Mouse (Mus musculus) midbrain, embryonic 11.5 days (tissue): ENCODE measurements at regions not wholly inside any gene's neighbourhood (a gene's known extent, or its start where the extent isn't known, plus 50 kb on each side); places are given as distances from the start of the nearest gene placed in this dataset.

Experiments used
- ATAC-seq: fragments of 200-750 bp; cut with Nextera tagmentation; 2 replicates; pipeline ENCODE4 v1.8.0; 2017; ENCODE audit warnings: moderate TSS enrichment, moderate library complexity; ENCODE audit not compliant: low FRiP score
- DNase-seq: peaks from one replicate; pipeline ENCODE4 v3.0.0; 2015; ENCODE audit warnings: low spot score; ENCODE audit errors: missing footprints
- H3K27ac ChIP-seq: fragments of 300-500 bp; sonication (generic); 2 replicates; pipeline ENCODE4 v1.5.1; 2014; ENCODE audit warnings: low read depth, low read length
- H3K27me3 ChIP-seq: fragments of 300-500 bp; sonication (generic); 2 replicates; pipeline ENCODE4 v1.6.1; 2014; ENCODE audit warnings: mild to moderate bottlenecking, low read length, moderate library complexity, mixed read lengths; ENCODE audit not compliant: control insufficient read depth, insufficient read depth
- H3K36me3 ChIP-seq: fragments of 300-500 bp; sonication (generic); 2 replicates; pipeline ENCODE4 v1.6.1; 2014; ENCODE audit warnings: mild to moderate bottlenecking, low read length, moderate library complexity, mixed read lengths; ENCODE audit not compliant: control insufficient read depth, insufficient read depth
- H3K4me1 ChIP-seq: fragments of 300-500 bp; sonication (generic); 2 replicates; pipeline ENCODE4 v1.6.1; 2014; ENCODE audit warnings: low read length; ENCODE audit not compliant: control insufficient read depth, insufficient read depth
- H3K4me2 ChIP-seq: fragments of 300-500 bp; sonication (generic); 2 replicates; pipeline ENCODE4 v1.6.1; 2014; ENCODE audit warnings: mild to moderate bottlenecking, moderate library complexity
- H3K4me3 ChIP-seq: fragments of 300-500 bp; sonication (generic); 2 replicates; pipeline ENCODE4 v1.5.1; 2014; ENCODE audit warnings: low read depth, low read length
- H3K9ac ChIP-seq: fragments of 300-500 bp; sonication (generic); 2 replicates; pipeline ENCODE4 v1.6.1; 2014; ENCODE audit warnings: low read length
- H3K9me3 ChIP-seq: fragments of 300-500 bp; sonication (generic); 2 replicates; pipeline ENCODE4 v1.6.1; 2016; ENCODE audit warnings: low read length; ENCODE audit not compliant: control insufficient read depth
- WGBS: fragments of 180-500 bp; shearing (Covaris S2); extraction: QIAGEN DNeasy Blood & Tissue Kit; methylation state at CpG from one replicate; pipeline ENCODE4 v1.1.7; 2014; 5-methylcytosine and 5-hydroxymethylcytosine counted together

DNA sequence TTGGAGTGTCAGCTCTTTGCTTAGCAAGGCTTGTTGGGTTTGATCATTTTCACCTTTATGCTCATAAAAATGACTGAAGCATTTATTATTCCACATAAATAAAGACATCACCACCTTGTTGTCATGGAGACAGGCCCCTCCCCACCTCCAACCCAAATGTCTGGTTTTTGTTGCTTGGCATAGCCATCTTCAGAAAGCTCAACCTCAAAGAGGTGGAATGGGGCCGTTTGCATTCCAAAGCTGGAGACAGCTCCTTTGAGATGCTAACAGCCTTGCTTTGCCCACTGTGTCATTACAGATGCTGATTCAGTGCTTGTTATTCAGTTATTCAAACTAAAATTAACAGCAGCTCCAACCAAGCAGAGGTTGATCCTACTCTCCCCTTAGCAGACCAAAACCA lies 51.9 kb upstream of the Lgalsl start:
- peaks cover 4% of the 10 kb centered on the region; the same call in 1 of the 2 replicates for H3K4me1 ChIP-seq
- DNase-seq, result no peak

DNA sequence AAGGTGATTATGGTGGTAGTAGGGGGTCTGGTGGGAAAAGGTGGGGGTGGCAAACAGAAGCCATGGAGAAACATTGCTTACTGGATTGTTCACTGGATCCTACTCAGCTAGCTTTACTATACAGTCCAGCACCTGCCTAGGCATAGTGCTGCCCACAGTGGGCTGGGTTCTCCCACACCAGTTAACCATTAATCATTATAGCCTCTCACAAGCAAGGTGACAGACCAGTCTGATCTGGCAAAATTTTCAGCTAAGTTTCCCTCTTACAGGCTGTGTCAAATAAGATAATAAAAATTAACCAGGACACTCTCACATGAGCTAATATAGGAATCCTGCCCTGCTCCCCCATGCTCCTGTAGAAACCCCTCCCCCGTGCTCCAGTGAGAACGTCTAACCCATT lies 53.1 kb upstream of the Lgalsl start:
- 87% methylated on average over 2 of the region's 2 CpGs for WGBS
- Histone ChIP-seq H3K4me3 (no peak overlapping the region), H3K9ac (no peak overlapping the region), H3K27ac (no peak overlapping the region), H3K4me1 (peaks cover 4% of the 10 kb centered on the region; the same call in 1 of the 2 replicates), H3K27me3 (no peaks in the 10 kb centered on the region), H3K4me2 (no peak overlapping the region), H3K9me3 (no peaks in the 10 kb centered on the region), H3K36me3 (no peaks in the 10 kb centered on the region)
- ATAC-seq, result no peak
- no peak for DNase-seq

More for the DNA sequence above, 51.9 kb upstream of the Lgalsl start:
- Histone ChIP-seq H3K4me3 (no peak overlapping the region), H3K4me2 (no peak overlapping the region), H3K27me3 (no peaks in the 10 kb centered on the region), H3K9ac (no peak overlapping the region), H3K36me3 (no peaks in the 10 kb centered on the region), H3K9me3 (no peaks in the 10 kb centered on the region), H3K27ac (no peak overlapping the region)
- ATAC-seq, result no peak
- WGBS, result 17% methylated on average over 1 of the region's 1 CpGs

DNA sequence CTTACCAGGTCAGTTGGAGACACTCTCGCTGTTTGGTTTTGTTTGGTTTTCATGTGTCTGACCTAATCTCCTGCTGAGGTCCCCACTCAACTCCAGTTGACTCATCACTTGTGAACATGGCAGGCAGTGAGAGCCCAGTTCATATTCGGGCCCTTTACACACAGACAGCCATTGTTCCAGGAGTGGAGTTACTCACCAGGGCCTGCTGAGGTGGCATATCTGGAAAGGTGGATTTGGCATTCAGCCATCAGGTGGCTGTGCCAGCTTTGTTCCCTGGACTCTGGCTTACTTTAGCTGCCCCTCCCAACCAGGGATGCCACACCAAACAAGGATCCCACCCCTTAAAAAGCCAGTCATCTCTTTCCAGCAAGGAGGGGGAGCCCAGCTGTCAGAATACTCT lies 56.2 kb upstream of the Lgalsl start:
- Histone ChIP-seq H3K4me3 (no peak overlapping the region), H3K4me2 (no peak overlapping the region), H3K36me3 (no peaks in the 10 kb centered on the region), H3K27me3 (no peaks in the 10 kb centered on the region), H3K27ac (no peak overlapping the region), H3K9me3 (no peaks in the 10 kb centered on the region), H3K4me1 (peaks cover 4% of the 10 kb centered on the region; the same call in 1 of the 2 replicates), H3K9ac (no peak overlapping the region)
- ATAC-seq, result no peak
- no peak for DNase-seq
- 91% methylated on average over 2 of the region's 2 CpGs for WGBS

DNA sequence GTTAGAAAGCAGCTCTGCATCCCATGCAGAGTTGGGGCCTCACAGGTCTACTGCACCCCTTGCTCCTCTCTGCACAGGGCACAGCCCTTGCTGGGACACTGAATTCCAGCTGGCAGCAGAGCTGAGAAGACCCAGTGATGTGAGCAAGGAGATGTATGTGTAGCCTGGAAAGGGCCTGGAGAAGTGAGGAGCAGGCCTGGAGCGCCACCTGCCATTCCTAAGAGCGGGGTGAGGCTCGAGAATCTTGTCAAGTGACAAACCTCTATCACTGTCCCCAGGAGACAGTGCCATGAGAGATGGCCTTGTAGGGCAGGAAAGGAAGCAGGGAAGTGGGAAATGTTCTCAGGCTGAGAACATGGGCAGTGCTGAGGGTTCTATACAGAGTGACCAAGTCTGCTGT lies 59.6 kb upstream of the Lgalsl start:
- DNase-seq, result no peak
- Histone ChIP-seq H3K4me3 (no peak overlapping the region), H3K4me1 (no peaks in the 10 kb centered on the region), H3K9me3 (no peaks in the 10 kb centered on the region), H3K27me3 (no peaks in the 10 kb centered on the region), H3K27ac (no peak overlapping the region), H3K9ac (no peak overlapping the region), H3K36me3 (no peaks in the 10 kb centered on the region), H3K4me2 (no peak overlapping the region)
- WGBS, result 70% methylated on average over 3 of the region's 3 CpGs
- ATAC-seq, result no peak

DNA sequence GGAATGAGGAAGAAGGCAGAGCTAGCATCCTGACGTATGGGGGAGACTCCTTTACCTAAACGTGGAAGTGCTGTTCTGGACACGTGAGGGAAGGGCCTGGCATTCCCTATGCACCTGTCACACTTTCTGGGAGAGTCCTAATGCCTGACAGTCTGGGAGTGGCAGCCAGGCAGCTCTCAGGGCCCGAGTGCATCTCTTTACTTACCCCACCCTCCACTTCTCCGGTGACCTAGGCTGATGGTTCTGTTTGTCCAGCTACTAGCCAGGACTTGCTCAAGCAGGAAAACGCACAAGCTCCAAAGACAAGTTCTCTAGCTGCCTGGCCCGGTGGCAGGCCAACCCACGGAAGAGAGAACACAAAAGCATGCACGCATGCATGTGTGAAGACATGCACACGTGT lies 60.9 kb upstream of the Lgalsl start:
- Histone ChIP-seq H3K4me1 (no peaks in the 10 kb centered on the region), H3K4me2 (no peak overlapping the region), H3K27ac (no peak overlapping the region), H3K27me3 (no peaks in the 10 kb centered on the region), H3K9ac (no peak overlapping the region), H3K36me3 (no peaks in the 10 kb centered on the region), H3K9me3 (no peaks in the 10 kb centered on the region), H3K4me3 (no peak overlapping the region)
- no peak for ATAC-seq
- no peak for DNase-seq
- WGBS, result 89% methylated on average over 10 of the region's 10 CpGs

DNA sequence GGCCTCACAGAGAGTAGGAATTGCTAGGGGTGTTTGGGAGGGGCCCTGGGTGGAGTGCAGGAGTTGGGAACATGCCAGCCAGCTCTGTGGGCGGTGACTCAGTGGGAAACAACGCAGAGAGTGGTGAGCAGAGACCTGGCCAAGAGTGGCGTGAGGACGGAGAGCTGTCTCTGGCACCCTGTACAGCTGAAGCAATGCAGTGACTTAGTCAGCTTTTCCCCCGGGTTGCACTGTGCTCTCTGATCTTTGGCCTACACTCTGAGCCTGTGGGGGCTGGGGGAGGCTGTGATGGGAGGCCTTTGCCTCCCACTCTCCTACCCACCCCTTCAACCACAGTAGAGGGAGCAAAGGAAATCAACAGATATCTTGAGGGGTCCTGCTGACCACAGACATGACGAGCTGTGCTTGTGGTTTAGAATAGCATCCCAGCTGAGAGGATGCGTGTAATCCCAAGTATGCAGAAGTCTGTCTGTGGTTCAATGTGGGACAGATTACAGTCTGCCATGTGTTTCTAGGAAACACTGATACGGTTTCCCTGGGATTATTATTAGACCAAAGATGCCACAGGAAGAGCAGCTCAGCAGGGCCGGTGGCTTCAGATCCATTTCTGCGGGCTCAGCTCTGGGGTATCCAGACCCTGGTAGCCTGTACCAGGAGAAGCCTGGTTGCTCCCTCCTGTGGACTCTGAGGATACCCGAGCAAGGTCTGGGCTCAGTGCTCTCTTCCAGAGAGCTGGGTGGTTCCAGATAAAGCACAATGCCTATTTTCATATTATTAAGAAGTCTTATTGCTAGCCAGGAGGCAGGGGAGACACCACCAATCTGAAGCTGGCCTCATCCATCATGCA lies 65.6 kb upstream of the Lgalsl start:
- H3K27me3 ChIP-seq, result no peaks in the 10 kb centered on the region
- 75% methylated on average over 11 of the region's 11 CpGs for WGBS
- no peak overlapping the region for H3K27ac ChIP-seq
- H3K9me3 ChIP-seq, result no peaks in the 10 kb centered on the region
- DNase-seq (no peak), ATAC-seq (no peak)
- H3K4me1 ChIP-seq, result no peaks in the 10 kb centered on the region
- H3K36me3 ChIP-seq, result no peaks in the 10 kb centered on the region
- no peak overlapping the region for H3K4me2 ChIP-seq
- no peak overlapping the region for H3K4me3 ChIP-seq
- H3K9ac ChIP-seq, result no peak overlapping the region

DNA sequence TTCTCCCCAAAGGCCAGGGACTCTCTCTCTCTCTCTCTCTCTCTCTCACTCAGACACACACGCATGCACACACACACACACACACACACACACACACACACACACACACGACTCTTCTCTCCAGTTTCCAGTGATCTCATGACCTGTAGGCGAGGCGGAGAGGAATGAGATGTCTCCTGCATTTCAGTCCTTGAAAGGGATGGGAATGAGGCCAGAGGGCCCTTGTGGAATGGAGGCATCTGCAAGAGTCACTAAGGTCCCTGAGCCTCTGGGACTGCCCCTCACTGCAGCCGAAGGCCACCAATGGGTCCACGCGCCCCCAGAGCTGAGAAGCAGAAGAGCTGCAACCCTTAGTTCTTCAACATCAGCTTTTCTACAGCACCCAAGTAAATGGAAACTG lies 66.6 kb upstream of the Lgalsl start:
- Histone ChIP-seq H3K4me2 (no peak overlapping the region), H3K36me3 (no peaks in the 10 kb centered on the region), H3K4me1 (no peaks in the 10 kb centered on the region), H3K4me3 (no peak overlapping the region), H3K9ac (no peak overlapping the region), H3K9me3 (no peaks in the 10 kb centered on the region), H3K27ac (no peak overlapping the region), H3K27me3 (no peaks in the 10 kb centered on the region)
- 87% methylated on average over 7 of the region's 7 CpGs for WGBS
- DNase-seq, result no peak
- no peak for ATAC-seq

DNA sequence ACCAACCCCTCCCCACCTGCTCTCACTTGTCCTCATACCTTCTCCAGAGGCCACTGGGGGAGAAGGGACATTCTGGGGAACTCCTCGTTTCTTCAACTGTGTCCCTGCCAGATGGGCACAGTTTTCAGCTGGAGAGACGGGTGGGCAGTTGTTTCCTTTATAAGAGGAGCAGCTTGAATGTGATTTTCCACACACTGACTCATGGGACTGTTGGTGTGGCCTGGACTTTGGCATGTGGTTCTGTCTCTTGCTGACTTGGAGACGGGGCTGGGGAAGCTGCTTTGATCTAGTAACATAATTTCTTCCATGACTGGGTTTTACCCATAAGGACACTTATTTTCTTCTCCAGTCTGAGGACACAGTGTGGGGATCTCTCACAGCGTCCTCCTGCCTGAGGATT lies 67.7 kb upstream of the Lgalsl start:
- 66% methylated on average over 4 of the region's 4 CpGs for WGBS
- Histone ChIP-seq H3K27ac (no peak overlapping the region), H3K27me3 (no peaks in the 10 kb centered on the region), H3K36me3 (no peaks in the 10 kb centered on the region), H3K4me3 (no peak overlapping the region), H3K4me1 (no peaks in the 10 kb centered on the region), H3K4me2 (no peak overlapping the region), H3K9me3 (no peaks in the 10 kb centered on the region), H3K9ac (no peak overlapping the region)
- DNase-seq, result no peak
- ATAC-seq, result no peak

DNA sequence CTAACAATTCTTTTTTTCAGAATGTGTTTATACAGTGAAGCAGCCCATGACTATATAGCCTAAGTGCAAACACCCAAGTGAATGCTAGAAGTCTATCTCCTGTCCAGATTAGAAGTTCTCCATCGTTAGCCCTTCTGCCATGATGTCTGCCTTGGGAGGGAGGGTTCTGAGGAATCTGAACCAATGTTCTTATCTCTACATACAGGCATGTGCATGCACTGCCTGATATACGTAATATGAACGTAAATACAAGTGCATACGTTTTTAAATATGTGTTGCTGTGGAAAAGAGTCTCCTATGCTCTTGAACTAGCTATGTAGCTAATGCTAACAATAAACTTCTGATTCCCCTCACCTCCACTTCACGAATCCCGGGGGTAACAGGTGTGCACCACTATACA lies 68.9 kb upstream of the Lgalsl start:
- Histone ChIP-seq H3K4me3 (no peak overlapping the region), H3K27me3 (no peaks in the 10 kb centered on the region), H3K4me2 (no peak overlapping the region), H3K9ac (no peak overlapping the region), H3K36me3 (no peaks in the 10 kb centered on the region), H3K9me3 (no peaks in the 10 kb centered on the region), H3K4me1 (no peaks in the 10 kb centered on the region), H3K27ac (no peak overlapping the region)
- ATAC-seq (no peak), DNase-seq (no peak)
- WGBS, result 89% methylated on average over 6 of the region's 6 CpGs
